Mouse (Mus musculus) retina, adult 2 months (tissue): ENCODE results near the gene Idua.
"Not testable (repeated sequence)": the region's sequence is repeated elsewhere in the genome, so short reads cannot be mapped to it uniquely, and the experiment has no call there.

Source experiments
- DNase-seq: peaks from one replicate; pipeline ENCODE4 v3.0.0-alpha.2; 2012; ENCODE audit warnings: low read depth, low spot score

Gene Idua

DNA sequence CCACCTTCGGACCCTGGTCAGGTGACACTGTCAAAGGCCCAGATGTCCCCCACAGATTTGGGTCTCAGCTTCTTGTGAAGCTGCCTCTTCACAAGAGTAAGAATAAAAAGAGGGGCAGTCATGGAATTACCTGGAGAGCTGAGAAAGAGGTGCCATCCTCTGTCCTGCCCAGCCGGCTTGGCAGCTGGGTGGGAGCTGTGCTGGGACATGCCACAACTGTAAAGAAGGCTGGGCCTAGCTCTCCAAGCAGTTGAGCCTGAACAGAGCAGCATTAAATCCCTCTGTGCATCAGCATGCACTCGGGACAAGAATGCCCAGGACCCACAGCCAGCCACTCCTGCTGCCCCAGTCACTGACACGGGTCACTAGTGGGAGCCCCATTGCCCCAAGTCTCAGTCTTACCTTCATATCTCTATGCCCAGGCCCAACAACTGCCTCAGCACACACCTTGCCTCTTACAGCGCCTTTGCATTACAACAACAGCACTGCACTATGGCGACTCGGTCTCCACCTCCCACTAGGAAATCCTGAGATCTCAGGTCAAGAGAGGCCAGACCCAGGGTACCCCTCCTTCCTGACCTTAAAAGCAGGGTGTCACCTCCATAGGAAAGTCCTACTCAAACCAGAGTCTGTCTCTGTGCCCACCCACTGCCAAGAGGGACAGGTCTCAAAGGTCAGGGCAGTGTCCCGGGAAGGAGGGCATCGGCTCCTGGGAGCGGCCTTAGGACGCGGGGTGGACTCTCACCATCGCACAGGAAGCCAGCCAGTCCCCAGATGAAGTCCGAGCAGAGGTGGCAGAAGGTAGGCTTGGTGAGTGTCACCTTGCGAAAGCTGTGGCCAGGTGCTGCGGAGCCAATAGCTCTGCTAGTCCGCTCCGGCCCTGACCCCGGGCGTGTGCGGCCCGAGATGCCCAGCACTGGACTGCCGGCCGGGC is at the start of gene Idua:
Gene Idua, plus strand, starts transcription at position 634 of the 934 bp plus-strand sequence.
- DNase-seq = no peak

GRCm38 (mm10) chr5:108610426-108610825 is 49.7 kb upstream of the Idua start:
- no peak for DNase-seq

- DNase-seq = no peak
Observed at GRCm38 (mm10) chr5:108621870-108622269, 38.3 kb upstream of the Idua start.

DNA sequence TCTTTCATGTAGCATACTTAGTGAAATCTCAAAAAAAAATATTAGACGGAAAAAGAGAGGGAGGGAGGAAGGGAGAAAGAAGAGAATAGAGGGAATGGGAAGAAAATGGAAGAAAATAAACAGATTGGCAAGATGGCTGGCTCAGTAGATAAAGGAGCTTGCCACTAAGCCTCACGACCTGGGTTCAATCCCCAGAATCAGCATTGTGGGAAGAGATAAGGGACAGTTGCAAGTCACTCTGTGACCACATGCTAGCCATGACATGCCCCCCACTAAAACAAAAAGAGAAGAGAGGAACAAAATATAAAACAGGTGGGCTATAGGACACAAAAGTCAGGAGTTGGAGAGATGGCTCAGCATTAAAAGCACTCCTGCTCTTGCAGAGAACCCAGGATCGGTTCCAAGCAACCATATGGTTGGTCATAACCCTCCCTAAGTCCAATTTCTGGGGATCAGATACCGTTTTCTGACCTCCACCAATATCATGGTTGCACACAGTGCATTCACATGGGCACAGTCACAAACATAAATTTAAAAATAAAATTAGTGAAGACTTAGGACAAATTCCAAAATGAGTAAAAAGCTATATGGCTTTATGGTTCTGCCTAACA is 34.0 kb upstream of the Idua start:
- DNase-seq = no peak

GRCm38 (mm10) chr5:108628891-108629633 is 31.1 kb upstream of the Idua start:
- no peak for DNase-seq

- DNase-seq = peak; percentile 83
Observed at GRCm38 (mm10) chr5:108629634-108630483, 30.3 kb upstream of the Idua start, which contains the start of the genes Gak and Tmem175. TSS of gene Gak (minus strand) at chr5:108629755. TSS of gene Tmem175 (plus strand) at chr5:108629770.

DNA sequence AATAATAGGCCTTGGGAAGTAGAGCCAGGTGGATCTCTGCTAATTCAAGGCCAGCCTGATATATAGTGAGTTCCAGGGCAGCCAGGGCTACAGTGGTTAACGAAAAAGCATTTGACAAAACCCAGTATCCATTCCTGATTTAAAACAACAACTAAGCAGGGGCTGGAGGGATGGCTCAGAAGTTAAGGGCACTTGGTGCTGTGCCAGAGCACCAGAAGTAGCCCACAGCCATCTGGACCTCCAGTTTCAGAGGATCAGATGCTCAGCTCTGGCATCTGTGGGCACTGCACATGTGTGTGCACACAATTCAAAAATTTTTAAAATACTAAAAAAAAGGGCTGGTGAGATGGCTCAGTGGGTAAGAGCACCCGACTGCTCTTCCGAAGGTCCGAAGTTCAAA is 26.5 kb upstream of the Idua start:
- DNase-seq = no peak

GRCm38 (mm10) chr5:108634088-108634487 is 26.0 kb upstream of the Idua start:
- DNase-seq = not testable (repeated sequence)

DNA sequence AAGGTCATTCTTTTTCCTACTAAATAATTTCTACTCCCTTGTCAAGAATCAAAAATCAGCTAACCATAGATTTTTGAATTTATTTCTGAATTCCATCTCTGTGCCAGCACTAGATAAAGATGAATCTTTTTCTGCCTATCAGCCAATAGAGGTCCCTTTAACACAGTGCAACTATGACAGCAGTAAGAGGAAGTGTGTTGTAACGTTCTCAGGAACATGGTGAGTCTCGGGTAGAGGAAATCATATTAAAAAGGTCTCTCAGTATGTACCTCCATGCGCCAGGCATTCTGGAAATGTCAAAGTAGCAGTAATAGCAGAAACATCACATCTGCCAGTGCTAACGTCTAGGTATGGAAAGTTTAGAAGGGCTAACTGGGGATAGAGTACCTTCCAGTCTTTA is 24.0 kb upstream of the Idua start:
- DNase-seq = no peak

DNA sequence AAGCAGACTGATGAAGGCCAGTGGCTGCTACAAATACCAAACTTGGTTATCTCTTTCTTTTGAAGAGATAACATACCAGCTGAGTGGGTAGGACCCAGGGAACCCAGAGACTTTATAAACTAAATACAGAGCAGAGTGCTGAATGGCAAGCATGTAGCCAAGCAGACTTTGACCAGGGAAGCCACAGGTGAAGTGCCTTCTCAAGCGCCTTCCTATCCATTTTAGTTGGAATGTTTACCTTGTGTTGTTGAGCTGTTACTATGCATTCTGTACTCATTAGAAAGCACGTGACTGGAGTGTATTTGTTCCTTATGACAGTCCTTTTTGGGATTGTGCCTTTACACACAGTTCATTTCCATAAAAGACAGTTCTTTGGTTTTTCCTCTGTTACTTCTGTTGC is 16.5 kb upstream of the Idua start:
- no peak for DNase-seq

- DNase-seq = no peak
Observed at GRCm38 (mm10) chr5:108645651-108646342, 14.3 kb upstream of the Idua start.

- DNase-seq = no peak
Observed at GRCm38 (mm10) chr5:108646343-108646660, 13.8 kb upstream of the Idua start.

DNA sequence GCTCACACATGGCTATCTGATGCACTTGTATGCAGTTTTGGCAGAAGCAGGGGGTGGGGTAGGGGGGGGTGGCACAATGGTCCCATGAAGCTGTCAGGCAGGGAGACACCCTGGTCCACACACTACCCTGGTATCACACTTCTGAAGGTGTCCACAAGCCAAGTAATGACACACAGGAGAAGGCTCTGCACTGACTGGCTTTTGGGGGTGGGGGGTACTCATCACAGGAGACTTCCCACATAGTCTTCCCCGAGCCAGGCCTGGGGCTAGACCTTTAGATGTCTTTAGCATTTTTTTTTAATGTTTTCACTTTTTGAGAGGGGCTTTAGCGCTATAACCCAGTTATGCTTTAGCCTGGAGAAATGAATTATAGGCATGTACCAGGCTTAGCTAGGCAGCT is 12.8 kb upstream of the Idua start:
- DNase-seq = no peak

- no peak for DNase-seq
Observed at GRCm38 (mm10) chr5:108647820-108648465, 12.2 kb upstream of the Idua start.

DNA sequence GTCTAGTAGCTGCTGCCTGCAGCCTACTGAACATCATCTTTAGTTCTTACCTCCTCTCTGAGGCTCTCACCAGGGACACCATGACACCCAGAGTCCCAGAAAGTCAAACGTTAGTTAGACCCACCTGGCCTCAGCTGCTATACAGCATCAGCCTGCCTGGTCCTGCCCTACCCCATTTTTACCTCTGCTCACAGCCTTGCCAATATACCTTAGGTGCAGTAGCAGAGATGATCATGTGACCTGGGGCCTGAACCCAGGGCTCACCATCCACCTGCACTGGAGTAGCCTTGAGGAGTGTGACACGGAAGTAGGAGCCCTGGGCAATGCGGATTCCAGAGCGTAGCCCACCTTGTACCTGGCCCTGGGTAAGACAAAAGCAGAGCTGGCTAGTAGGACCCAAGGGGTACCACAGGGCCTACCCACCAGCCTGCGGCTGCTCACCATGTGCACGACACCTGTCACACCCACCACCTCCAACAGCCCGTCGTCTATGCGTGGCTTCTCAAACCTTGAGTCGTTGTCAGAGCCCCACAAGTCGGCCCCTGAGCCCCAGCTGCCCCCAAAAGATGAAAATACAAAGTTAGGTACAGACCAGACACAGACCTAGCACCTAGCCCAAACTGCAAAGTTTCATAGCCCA is 11.1 kb upstream of the Idua start:
- no peak for DNase-seq

GRCm38 (mm10) chr5:108650341-108650740 is 9.8 kb upstream of the Idua start:
- DNase-seq = no peak

DNA sequence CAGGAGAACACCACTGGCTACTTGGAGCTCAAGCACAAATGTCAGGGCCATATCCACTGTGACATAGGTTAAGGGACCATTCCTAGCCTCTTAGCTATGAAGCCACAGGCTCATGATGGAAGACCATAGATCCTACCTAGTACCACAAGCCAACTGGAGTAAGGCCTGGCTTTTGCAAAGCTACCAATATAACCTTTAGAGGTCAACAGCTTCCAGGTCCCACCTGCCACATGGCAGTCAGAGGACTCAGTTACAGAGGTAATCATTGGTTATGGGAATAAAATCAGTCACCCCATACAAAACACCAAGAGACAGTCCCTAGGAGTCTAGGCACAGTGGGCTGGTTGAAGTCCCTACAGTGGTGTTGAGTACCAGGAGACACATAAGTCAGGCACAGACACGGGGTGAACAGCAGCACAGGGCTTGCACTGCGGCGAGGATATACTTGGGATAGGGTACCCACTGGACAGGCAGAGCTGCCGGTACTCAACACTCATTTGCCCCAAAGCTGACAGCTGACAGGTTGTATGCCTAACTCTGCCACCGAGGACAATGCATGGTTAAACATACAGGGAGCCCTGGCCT is 8.9 kb upstream of the Idua start:
- DNase-seq = no peak

- DNase-seq = peak; percentile 61
Observed at GRCm38 (mm10) chr5:108651823-108652222, 8.3 kb upstream of the Idua start.

DNA sequence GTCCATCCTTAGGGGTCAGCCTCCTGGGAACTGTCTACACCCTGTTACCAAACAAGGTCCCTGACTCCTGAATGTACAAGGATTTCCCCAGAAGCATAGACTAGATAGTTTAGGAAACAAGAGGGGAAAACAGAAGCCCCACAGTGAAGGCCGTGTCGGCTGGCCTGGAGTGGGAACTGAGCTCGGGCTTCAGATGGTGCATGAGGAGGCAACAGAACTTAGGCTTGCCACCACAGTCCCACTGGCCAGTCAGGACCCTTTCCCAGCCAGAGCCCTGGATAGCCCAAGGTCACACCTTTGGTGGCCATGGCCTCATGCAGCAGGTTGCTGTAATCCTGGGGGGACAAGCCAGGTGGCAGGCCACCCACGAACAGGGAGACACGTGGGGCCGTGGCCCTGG is 6.8 kb upstream of the Idua start:
- DNase-seq = no peak
